Mouse (Mus musculus): ENCODE data around the gene Gtf2f1. TPM values are rescaled to one million over a fixed set of nuclear protein-coding genes. Genes with fewer than 3 reads are reported as not detected.
"Not testable (repeated sequence)": the region's sequence is repeated elsewhere in the genome, so short reads cannot be mapped to it uniquely, and the experiment has no call there.

Gtf2f1 gene
- 62.0 and 63.4 TPM in 2 replicates for polyA plus RNA-seq (2016; fragmentation: Nextera tagmentation; extraction: Ambion mirVana)

GRCm38 (mm10) chr17:57011236-57012141 lies at the start of gene Gtf2f1, which contains the start of gene Gm17949:
TSS of gene Gtf2f1 (minus strand) at chr17:57011288.
TSS of gene Gm17949 (plus strand) at chr17:57011469.
- 1% methylated on average over 51 of the region's 51 CpGs for WGBS
- no peaks in the 10 kb centered on the region for H3K9me3 ChIP-seq
- peaks cover 22% of the 10 kb centered on the region for H3K36me3 ChIP-seq
- peak within 1 kb of the TSS; percentile 96 for H3K27ac ChIP-seq
- peak; percentile 88 for ATAC-seq (ENCODE audit: insufficient number of reproducible peaks, insufficient read depth, low FRiP score, low TSS enrichment)
- peak within 1 kb of the TSS; percentile 84 for H3K9ac ChIP-seq
- H3K27me3 ChIP-seq: no peaks in the 10 kb centered on the region
- H3K4me2 ChIP-seq (replicated peaks): peak within 1 kb of the TSS; percentile 88
- H3K4me3 ChIP-seq: peak within 1 kb of the TSS; percentile 82
- peaks cover 16% of the 10 kb centered on the region; the same call in 1 of the 2 replicates for H3K4me1 ChIP-seq

GRCm38 (mm10) chr17:57060231-57060801 lies 49.2 kb upstream of the Gtf2f1 start:
- Histone ChIP-seq H3K36me3 (no peaks in the 10 kb centered on the region), H3K4me3 (peak overlapping the region; percentile 87), H3K9me3 (no peaks in the 10 kb centered on the region), H3K27ac (no peak overlapping the region; the same call in 1 of the 2 replicates), H3K27me3 (peaks cover 44% of the 10 kb centered on the region), H3K4me2 (replicated peaks) (peak overlapping the region; percentile 92), H3K9ac (no peak overlapping the region), H3K4me1 (peaks cover 8% of the 10 kb centered on the region; the same call in 1 of the 2 replicates)
- peak; percentile 77 for ATAC-seq (ENCODE audit: insufficient number of reproducible peaks, insufficient read depth, low FRiP score, low TSS enrichment)
- under 1% methylated on average over 44 of the region's 44 CpGs for WGBS

- H3K4me2 ChIP-seq (replicated peaks): peak within 1 kb of the TSS; percentile 92
- WGBS: under 1% methylated on average over 27 of the region's 45 CpGs
- peak; percentile 65 for ATAC-seq (ENCODE audit: insufficient number of reproducible peaks, insufficient read depth, low FRiP score, low TSS enrichment)
- H3K9me3 ChIP-seq: no peaks in the 10 kb centered on the region
- H3K27ac ChIP-seq: peak within 1 kb of the TSS; percentile 30
- H3K9ac ChIP-seq: peak within 1 kb of the TSS; percentile 75
- no peaks in the 10 kb centered on the region; the same call in 1 of the 2 replicates for H3K36me3 ChIP-seq
- H3K4me3 ChIP-seq: peak within 1 kb of the TSS; percentile 87
- peaks cover 8% of the 10 kb centered on the region; the same call in 1 of the 2 replicates for H3K4me1 ChIP-seq
- peaks cover 37% of the 10 kb centered on the region for H3K27me3 ChIP-seq
Observed at GRCm38 (mm10) chr17:57059486-57059977, 48.4 kb upstream of the Gtf2f1 start, which contains the start of gene Slc25a23. TSS of gene Slc25a23 (minus strand) at chr17:57059863.

GRCm38 (mm10) chr17:57058891-57059485 lies 47.9 kb upstream of the Gtf2f1 start, which contains the start of gene Crb3:
TSS of gene Crb3 (plus strand) at chr17:57059105.
- H3K4me3 ChIP-seq: peak within 1 kb of the TSS; percentile 87
- H3K36me3 ChIP-seq: no peaks in the 10 kb centered on the region; the same call in 1 of the 2 replicates
- H3K27me3 ChIP-seq: peaks cover 32% of the 10 kb centered on the region
- H3K4me1 ChIP-seq: peaks cover 8% of the 10 kb centered on the region; the same call in 1 of the 2 replicates
- ATAC-seq (ENCODE audit: insufficient number of reproducible peaks, insufficient read depth, low FRiP score, low TSS enrichment): peak; percentile 11; the same call in 1 of the 2 replicates
- peak within 1 kb of the TSS; percentile 92 for H3K4me2 ChIP-seq (replicated peaks)
- WGBS: 1% methylated on average over 13 of the region's 22 CpGs
- peak within 1 kb of the TSS; percentile 30; the same call in 1 of the 2 replicates for H3K27ac ChIP-seq
- peak within 1 kb of the TSS; percentile 75 for H3K9ac ChIP-seq
- no peaks in the 10 kb centered on the region for H3K9me3 ChIP-seq

GRCm38 (mm10) chr17:57056246-57056645 lies 45.2 kb upstream of the Gtf2f1 start:
- H3K9ac ChIP-seq: no peak overlapping the region
- no peaks in the 10 kb centered on the region for H3K9me3 ChIP-seq
- H3K27me3 ChIP-seq: peaks cover 5% of the 10 kb centered on the region
- peaks cover 8% of the 10 kb centered on the region; the same call in 1 of the 2 replicates for H3K36me3 ChIP-seq
- H3K4me3 ChIP-seq: no peak overlapping the region
- ATAC-seq (ENCODE audit: insufficient number of reproducible peaks, insufficient read depth, low FRiP score, low TSS enrichment): no peak
- 76% methylated on average over 3 of the region's 3 CpGs for WGBS
- no peak overlapping the region for H3K27ac ChIP-seq
- H3K4me1 ChIP-seq: peaks cover 8% of the 10 kb centered on the region; the same call in 1 of the 2 replicates
- no peak overlapping the region for H3K4me2 ChIP-seq (replicated peaks)

GRCm38 (mm10) chr17:57051679-57052078 lies 40.6 kb upstream of the Gtf2f1 start:
- H3K9me3 ChIP-seq; ATAC-seq (ENCODE audit: insufficient number of reproducible peaks, insufficient read depth, low FRiP score, low TSS enrichment); H3K4me2 ChIP-seq (replicated peaks); H3K27ac ChIP-seq; H3K4me1 ChIP-seq; H3K9ac ChIP-seq; H3K4me3 ChIP-seq; H3K27me3 ChIP-seq: not testable (repeated sequence)
- H3K36me3 ChIP-seq: peaks cover 12% of the 10 kb centered on the region; the same call in 1 of the 2 replicates
- 77% methylated on average over 4 of the region's 4 CpGs for WGBS

- no peaks in the 10 kb centered on the region for H3K27me3 ChIP-seq
- WGBS: 87% methylated on average over 3 of the region's 3 CpGs
- no peaks in the 10 kb centered on the region for H3K4me1 ChIP-seq
- no peak overlapping the region for H3K4me2 ChIP-seq (replicated peaks)
- H3K4me3 ChIP-seq: no peak overlapping the region
- ATAC-seq (ENCODE audit: insufficient number of reproducible peaks, insufficient read depth, low FRiP score, low TSS enrichment): no peak
- H3K36me3 ChIP-seq: peaks cover 12% of the 10 kb centered on the region; the same call in 1 of the 2 replicates
- H3K9ac ChIP-seq: no peak overlapping the region
- H3K9me3 ChIP-seq: no peaks in the 10 kb centered on the region
- no peak overlapping the region for H3K27ac ChIP-seq
Observed at GRCm38 (mm10) chr17:57048816-57049215, 37.7 kb upstream of the Gtf2f1 start.

- 35% methylated on average over 5 of the region's 5 CpGs for WGBS
- H3K9ac ChIP-seq: no peak overlapping the region
- H3K4me1 ChIP-seq: no peaks in the 10 kb centered on the region
- no peak overlapping the region for H3K4me2 ChIP-seq (replicated peaks)
- H3K27me3 ChIP-seq: no peaks in the 10 kb centered on the region
- ATAC-seq (ENCODE audit: insufficient number of reproducible peaks, insufficient read depth, low FRiP score, low TSS enrichment): no peak; the same call in 1 of the 2 replicates
- H3K36me3 ChIP-seq: peaks cover 4% of the 10 kb centered on the region; the same call in 1 of the 2 replicates
- no peaks in the 10 kb centered on the region for H3K9me3 ChIP-seq
- no peak overlapping the region for H3K27ac ChIP-seq
- no peak overlapping the region for H3K4me3 ChIP-seq
Observed at GRCm38 (mm10) chr17:57047406-57047805, 36.3 kb upstream of the Gtf2f1 start.

GRCm38 (mm10) chr17:57041554-57041953 lies 30.5 kb upstream of the Gtf2f1 start, which contains the start of gene Slc25a41:
TSS of gene Slc25a41 (minus strand) at chr17:57041654.
- 70% methylated on average over 8 of the region's 8 CpGs for WGBS
- H3K9ac ChIP-seq: no peak within 1 kb of the TSS
- no peak within 1 kb of the TSS for H3K4me2 ChIP-seq (replicated peaks)
- no peak within 1 kb of the TSS for H3K27ac ChIP-seq
- H3K27me3 ChIP-seq: peaks cover 8% of the 10 kb centered on the region
- no peaks in the 10 kb centered on the region for H3K36me3 ChIP-seq
- H3K4me3 ChIP-seq: no peak within 1 kb of the TSS
- no peaks in the 10 kb centered on the region for H3K4me1 ChIP-seq
- no peak for ATAC-seq (ENCODE audit: insufficient number of reproducible peaks, insufficient read depth, low FRiP score, low TSS enrichment)
- H3K9me3 ChIP-seq: no peaks in the 10 kb centered on the region

- no peak for ATAC-seq (ENCODE audit: insufficient number of reproducible peaks, insufficient read depth, low FRiP score, low TSS enrichment)
- H3K27ac ChIP-seq: no peak overlapping the region
- H3K4me3 ChIP-seq: no peak overlapping the region
- H3K36me3 ChIP-seq: no peaks in the 10 kb centered on the region
- no peaks in the 10 kb centered on the region for H3K9me3 ChIP-seq
- H3K4me2 ChIP-seq (replicated peaks): no peak overlapping the region
- no peak overlapping the region for H3K9ac ChIP-seq
- no peaks in the 10 kb centered on the region for H3K4me1 ChIP-seq
- 35% methylated on average over 8 of the region's 8 CpGs for WGBS
- H3K27me3 ChIP-seq: peaks cover 8% of the 10 kb centered on the region
Observed at GRCm38 (mm10) chr17:57038978-57039377, 27.9 kb upstream of the Gtf2f1 start.

GRCm38 (mm10) chr17:57032854-57033253 lies 21.8 kb upstream of the Gtf2f1 start:
- ATAC-seq (ENCODE audit: insufficient number of reproducible peaks, insufficient read depth, low FRiP score, low TSS enrichment): no peak
- WGBS: 85% methylated on average over 4 of the region's 4 CpGs

More at GRCm38 (mm10) chr17:57032854-57033253, 21.8 kb upstream of the Gtf2f1 start:
- no peaks in the 10 kb centered on the region for H3K9me3 ChIP-seq
- H3K27me3 ChIP-seq: 0 out of 2 replicates have a peak, but pooled peaks cover under 1% of the 10 kb centered on the region
- peaks cover 11% of the 10 kb centered on the region for H3K4me1 ChIP-seq
- no peak overlapping the region for H3K9ac ChIP-seq
- peak overlapping the region; percentile 84 for H3K27ac ChIP-seq
- peaks cover 11% of the 10 kb centered on the region for H3K36me3 ChIP-seq
- 0 out of 2 replicates have a peak overlapping the region, but pooled peaks have one; percentile 37 for H3K4me3 ChIP-seq
- peak overlapping the region; percentile 57; the same call in 1 of the 2 replicates for H3K4me2 ChIP-seq (replicated peaks)

All from embryonic facial prominence, embryonic 12.5 days (tissue).